Mouse (Mus musculus) layer of hippocampus, postnatal 10 days (tissue): ENCODE results near the gene Olfr12. TPM values are rescaled to one million over a fixed set of nuclear protein-coding genes. Genes with fewer than 3 reads are reported as not detected.
A peak's percentile ranks its signal among the peaks of the same experiment; 100 is the strongest.

Source experiments
- DNase-seq, 2 experiments: peaks; one replicate each; pipeline ENCODE4 v3.0.0; 2021; ENCODE audit warnings: low spot score in 2 of 2
- total RNA-seq, 2 experiments: library from RNA; stranded (reverse); gene quantifications; 2 replicates each; pipeline ENCODE4 v1.2.3; 2021

Gene Olfr12
- total RNA-seq, 2 experiments from 2014 or later = not detected

GRCm38 (mm10) chr1:92640393-92640792 lies 22.8 kb downstream of the Olfr12 start:
- DNase-seq = no peak

- peak; percentile 88 to 89 for DNase-seq
These were observed 24.1 kb downstream of the Olfr12 start, which contains the start of gene Cops9 for GRCm38 (mm10) chr1:92641514-92642272. Gene Cops9, minus strand, starts transcription at chr1:92641985.

- DNase-seq = peak in 1 of 2 experiments; percentile 8
These were observed 26.1 kb downstream of the Olfr12 start for GRCm38 (mm10) chr1:92643691-92644090.

GRCm38 (mm10) chr1:92644916-92645315 lies 27.3 kb downstream of the Olfr12 start:
- no peak for DNase-seq

GRCm38 (mm10) chr1:92646111-92646510 lies 28.5 kb downstream of the Olfr12 start:
- DNase-seq = no peak

GRCm38 (mm10) chr1:92646601-92647000 lies 29.0 kb downstream of the Olfr12 start:
- no peak for DNase-seq

GRCm38 (mm10) chr1:92647026-92647425 lies 29.4 kb downstream of the Olfr12 start:
- no peak for DNase-seq

GRCm38 (mm10) chr1:92647752-92648151 lies 30.2 kb downstream of the Olfr12 start:
- peak; percentile 86 to 87 for DNase-seq

- peak in 1 of 2 experiments; percentile 26 for DNase-seq
These were observed 30.6 kb downstream of the Olfr12 start for GRCm38 (mm10) chr1:92648197-92648596.

GRCm38 (mm10) chr1:92648673-92649072 lies 31.1 kb downstream of the Olfr12 start, which contains the start of gene Otos:
Gene Otos, minus strand, starts transcription at chr1:92648841.
- DNase-seq = peak; percentile 78 to 85

- DNase-seq = no peak
These were observed 33.9 kb downstream of the Olfr12 start for GRCm38 (mm10) chr1:92651467-92651866.

GRCm38 (mm10) chr1:92653179-92653578 lies 35.6 kb downstream of the Olfr12 start:
- DNase-seq = no peak

- DNase-seq = no peak
These were observed 37.1 kb downstream of the Olfr12 start for GRCm38 (mm10) chr1:92654676-92655075.

- DNase-seq = no peak
These were observed 39.6 kb downstream of the Olfr12 start for GRCm38 (mm10) chr1:92657025-92657820.

GRCm38 (mm10) chr1:92659392-92659791 lies 41.8 kb downstream of the Olfr12 start:
- no peak for DNase-seq

- no peak for DNase-seq
These were observed 49.5 kb downstream of the Olfr12 start for GRCm38 (mm10) chr1:92667106-92667505.

- DNase-seq = no peak
These were observed 51.8 kb downstream of the Olfr12 start for GRCm38 (mm10) chr1:92669430-92669829.

- no peak for DNase-seq
These were observed 53.7 kb downstream of the Olfr12 start for GRCm38 (mm10) chr1:92671326-92671725.
